In the genomic region with DNA sequence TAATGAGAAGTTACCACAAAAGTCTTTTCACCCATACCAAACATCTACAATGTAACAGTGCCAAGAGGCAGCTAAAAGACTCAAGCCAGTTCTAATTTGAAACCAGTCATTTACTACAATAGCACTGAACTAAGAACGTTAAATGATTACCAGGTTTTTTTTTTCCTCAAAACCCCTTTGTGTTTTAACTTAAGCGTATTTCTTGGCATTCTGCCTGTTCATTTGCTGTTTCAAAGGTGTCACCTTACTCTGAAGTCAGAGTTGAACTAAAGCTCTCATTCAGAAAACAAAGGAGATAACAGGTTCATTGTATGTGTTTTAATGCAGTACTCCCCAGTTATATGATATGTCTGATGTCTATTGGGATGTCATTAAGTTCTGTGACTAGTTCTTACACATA, we compare ENCODE assay signal across 19 mouse cellular contexts.
A peak's percentile ranks its signal among the peaks of the same experiment; 100 is the strongest.
DNase-seq lines count a peak whose midpoint lies in the region; ATAC-seq lines count a peak whose summit lies in the region.
"Had no signal": no experiment of that assay in that cellular context is flagged by ENCODE, and none has a peak within 500 bp of the region (broad histone marks: within the 10 kb centered on the region; RNA-seq: fewer than 3 reads in every experiment).

No protein-coding gene starts in this region.

- no peak overlapping the region for H3K9ac ChIP-seq in forebrain, embryonic 14.5 days (ENCODE audit: low read length)
- no peak overlapping the region for H3K9ac ChIP-seq in forebrain, embryonic 13.5 days
- no peak overlapping the region for H3K9ac ChIP-seq in midbrain, embryonic 11.5 days (ENCODE audit: low read length)
- H3K9ac ChIP-seq in midbrain, embryonic 15.5 days: no peak overlapping the region
- H3K9ac ChIP-seq in embryonic facial prominence, embryonic 14.5 days (ENCODE audit: low read depth, low read length): no peak overlapping the region
- H3K9ac ChIP-seq: embryonic facial prominence, embryonic 12.5 days; embryonic facial prominence, embryonic 15.5 days; forebrain, embryonic 12.5 days had no signal

- 21% methylated on average over 2 of the region's 2 CpGs for WGBS in forebrain, embryonic 14.5 days
- whole genome bisulfite sequencing in forebrain, embryonic 13.5 days: 24% methylated on average over 2 of the region's 2 CpGs
- 76% methylated on average over 2 of the region's 2 CpGs for WGBS in midbrain, embryonic 11.5 days
- 47% methylated on average over 2 of the region's 2 CpGs for WGBS in midbrain, embryonic 15.5 days
- WGBS in embryonic facial prominence, embryonic 14.5 days: 38% methylated on average over 2 of the region's 2 CpGs

- H3K4me2 ChIP-seq in forebrain, embryonic 14.5 days (ENCODE audit: low read length): no peak overlapping the region
- no peak overlapping the region for H3K4me2 ChIP-seq in forebrain, embryonic 13.5 days
- no peak overlapping the region for H3K4me2 ChIP-seq in midbrain, embryonic 11.5 days
- H3K4me2 ChIP-seq in midbrain, embryonic 15.5 days: no peak overlapping the region
- no peak overlapping the region for H3K4me2 ChIP-seq in embryonic facial prominence, embryonic 14.5 days (ENCODE audit: low read depth, low read length)
- H3K4me2 ChIP-seq: embryonic facial prominence, embryonic 12.5 days; embryonic facial prominence, embryonic 15.5 days; forebrain, embryonic 12.5 days had no signal

- no peaks in the 10 kb centered on the region for H3K9me3 ChIP-seq in forebrain, embryonic 14.5 days (replicated peaks; ENCODE audit: control insufficient read depth, low read length)
- H3K9me3 ChIP-seq in forebrain, embryonic 13.5 days (replicated peaks): no peaks in the 10 kb centered on the region
- H3K9me3 ChIP-seq in midbrain, embryonic 11.5 days (ENCODE audit: control insufficient read depth, low read length): no peaks in the 10 kb centered on the region
- H3K9me3 ChIP-seq in midbrain, embryonic 15.5 days: no peaks in the 10 kb centered on the region
- H3K9me3 ChIP-seq in embryonic facial prominence, embryonic 14.5 days (ENCODE audit: control insufficient read depth, low read length): no peaks in the 10 kb centered on the region
- H3K9me3 ChIP-seq: embryonic facial prominence, embryonic 12.5 days; embryonic facial prominence, embryonic 15.5 days; forebrain, embryonic 10.5 days; forebrain, embryonic 12.5 days had no signal

- H3K4me1 ChIP-seq in forebrain, embryonic 14.5 days (ENCODE audit: control insufficient read depth, insufficient read depth, low read length): no peaks in the 10 kb centered on the region
- H3K4me1 ChIP-seq in forebrain, embryonic 13.5 days: no peaks in the 10 kb centered on the region
- H3K4me1 ChIP-seq in midbrain, embryonic 11.5 days (ENCODE audit: control insufficient read depth, insufficient read depth, low read length): no peaks in the 10 kb centered on the region
- H3K4me1 ChIP-seq in midbrain, embryonic 15.5 days: no peaks in the 10 kb centered on the region
- H3K4me1 ChIP-seq in embryonic facial prominence, embryonic 14.5 days (ENCODE audit: control insufficient read depth, insufficient read depth, low read length): no peaks in the 10 kb centered on the region
- H3K4me1 ChIP-seq: embryonic facial prominence, embryonic 12.5 days; embryonic facial prominence, embryonic 15.5 days; forebrain, embryonic 10.5 days; forebrain, embryonic 12.5 days had no signal

- no peak for ATAC-seq in forebrain, embryonic 14.5 days
- ATAC-seq in forebrain, embryonic 13.5 days: no peak
- ATAC-seq in midbrain, embryonic 11.5 days (ENCODE audit: low FRiP score): no peak
- no peak for ATAC-seq in midbrain, embryonic 15.5 days (replicated peaks)
- peak; percentile 88; the same call in 1 of the 2 replicates for ATAC-seq in embryonic facial prominence, embryonic 14.5 days (ENCODE audit: low read depth)

- no peaks in the 10 kb centered on the region for H3K27me3 ChIP-seq in forebrain, embryonic 14.5 days (replicated peaks; ENCODE audit: control insufficient read depth, insufficient read depth, low read length)
- no peaks in the 10 kb centered on the region for H3K27me3 ChIP-seq in forebrain, embryonic 13.5 days
- no peaks in the 10 kb centered on the region for H3K27me3 ChIP-seq in midbrain, embryonic 11.5 days (ENCODE audit: control insufficient read depth, insufficient read depth, low read length)
- no peaks in the 10 kb centered on the region for H3K27me3 ChIP-seq in midbrain, embryonic 15.5 days (replicated peaks)
- no peaks in the 10 kb centered on the region for H3K27me3 ChIP-seq in embryonic facial prominence, embryonic 14.5 days (replicated peaks; ENCODE audit: control insufficient read depth, insufficient read depth, low read length)
- H3K27me3 ChIP-seq: embryonic facial prominence, embryonic 12.5 days; embryonic facial prominence, embryonic 15.5 days; forebrain, embryonic 12.5 days had no signal

- H3K27ac ChIP-seq in forebrain, embryonic 14.5 days (ENCODE audit: low read depth, low read length): no peak overlapping the region
- H3K27ac ChIP-seq in forebrain, embryonic 13.5 days: no peak overlapping the region
- H3K27ac ChIP-seq in midbrain, embryonic 11.5 days (ENCODE audit: low read depth, low read length): no peak overlapping the region
- no peak overlapping the region for H3K27ac ChIP-seq in midbrain, embryonic 15.5 days
- H3K27ac ChIP-seq in embryonic facial prominence, embryonic 14.5 days (replicated peaks; ENCODE audit: low read depth, low read length): no peak overlapping the region
- H3K27ac ChIP-seq: embryonic facial prominence, embryonic 12.5 days; embryonic facial prominence, embryonic 15.5 days; forebrain, embryonic 10.5 days; forebrain, embryonic 12.5 days had no signal

- H3K4me3 ChIP-seq in forebrain, embryonic 14.5 days (ENCODE audit: low read depth, low read length): no peak overlapping the region
- H3K4me3 ChIP-seq in forebrain, embryonic 13.5 days: no peak overlapping the region
- H3K4me3 ChIP-seq in midbrain, embryonic 11.5 days (ENCODE audit: low read depth, low read length): no peak overlapping the region
- no peak overlapping the region for H3K4me3 ChIP-seq in midbrain, embryonic 15.5 days
- H3K4me3 ChIP-seq in embryonic facial prominence, embryonic 14.5 days (ENCODE audit: low read depth, low read length): no peak overlapping the region
- H3K4me3 ChIP-seq: embryonic facial prominence, embryonic 12.5 days; embryonic facial prominence, embryonic 15.5 days; erythroblast, embryonic 14.5 days; forebrain, embryonic 10.5 days; forebrain, embryonic 12.5 days had no signal

- DNase-seq in forebrain, embryonic 14.5 days (ENCODE audit: low spot score): peak; percentile 20
- peak; percentile 59 for DNase-seq in midbrain, embryonic 11.5 days (ENCODE audit: low spot score, missing footprints)
- DNase-seq in embryonic facial prominence, embryonic 14.5 days (ENCODE audit: low spot score): peak; percentile 71
- no peak for DNase-seq in kidney, adult 8-10 months
- DNase-seq: adrenal gland, adult 2 months; adrenal gland, postnatal 10 days; adrenal gland, postnatal 25 days; cerebellum, adult 11-12 months; cerebellum, adult 2 months; cerebellum, adult 9-10 months; cerebellum, postnatal 10 days; cerebellum, postnatal 25 days had no signal

- no peaks in the 10 kb centered on the region for H3K36me3 ChIP-seq in forebrain, embryonic 14.5 days (ENCODE audit: control insufficient read depth, insufficient read depth, low read length)
- H3K36me3 ChIP-seq in forebrain, embryonic 13.5 days (ENCODE audit: poor library complexity, severe bottlenecking): no peaks in the 10 kb centered on the region
- no peaks in the 10 kb centered on the region for H3K36me3 ChIP-seq in midbrain, embryonic 11.5 days (ENCODE audit: control insufficient read depth, insufficient read depth, low read length)
- H3K36me3 ChIP-seq in midbrain, embryonic 15.5 days (replicated peaks): no peaks in the 10 kb centered on the region
- H3K36me3 ChIP-seq in embryonic facial prominence, embryonic 14.5 days (ENCODE audit: control insufficient read depth, insufficient read depth, low read length): no peaks in the 10 kb centered on the region
- H3K36me3 ChIP-seq: embryonic facial prominence, embryonic 12.5 days; embryonic facial prominence, embryonic 15.5 days; forebrain, embryonic 10.5 days; forebrain, embryonic 12.5 days had no signal

Comparison
In these comparisons a context has a peak if more than half of its experiments do, and no peak if none do; other contexts are left out.
1. DNase-seq: peak in forebrain, embryonic 14.5 days (single experiment), midbrain, embryonic 11.5 days (single experiment) and embryonic facial prominence, embryonic 14.5 days (single experiment); none in kidney, adult 8-10 months (0 of 2).